Mouse (Mus musculus) mature B cell (primary cell): ENCODE measurements around the gene Xrcc3.

Experiments used
- in situ Hi-C: fragments of 300-500 bp; cut with MboI; formaldehyde crosslinking; loops from 2 replicates; pipeline ENCODE4 v1.14.3; 2019

Gene Xrcc3

DNA sequence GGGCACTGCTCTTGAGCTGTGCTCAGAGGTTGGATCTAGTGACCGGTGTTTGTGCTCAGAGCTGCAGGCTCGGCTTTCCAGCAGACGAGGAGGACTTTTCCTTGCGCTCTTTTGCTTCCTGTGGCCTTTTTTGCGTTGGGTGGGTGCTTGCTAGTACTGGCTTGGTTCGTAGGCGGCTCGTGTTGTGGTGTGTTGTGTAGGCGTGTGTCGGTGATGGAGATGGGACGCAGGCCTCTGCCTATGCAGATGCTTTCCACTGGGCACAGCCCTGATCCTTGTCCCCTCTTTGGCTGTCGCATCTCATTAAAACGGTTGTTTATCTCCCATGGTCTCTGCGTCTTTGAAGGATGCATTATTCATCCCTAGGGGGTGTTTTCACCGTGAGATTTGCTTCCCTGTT, 38.8 kb downstream of the Xrcc3 start:
- in situ Hi-C loops, result no loop called here

DNA sequence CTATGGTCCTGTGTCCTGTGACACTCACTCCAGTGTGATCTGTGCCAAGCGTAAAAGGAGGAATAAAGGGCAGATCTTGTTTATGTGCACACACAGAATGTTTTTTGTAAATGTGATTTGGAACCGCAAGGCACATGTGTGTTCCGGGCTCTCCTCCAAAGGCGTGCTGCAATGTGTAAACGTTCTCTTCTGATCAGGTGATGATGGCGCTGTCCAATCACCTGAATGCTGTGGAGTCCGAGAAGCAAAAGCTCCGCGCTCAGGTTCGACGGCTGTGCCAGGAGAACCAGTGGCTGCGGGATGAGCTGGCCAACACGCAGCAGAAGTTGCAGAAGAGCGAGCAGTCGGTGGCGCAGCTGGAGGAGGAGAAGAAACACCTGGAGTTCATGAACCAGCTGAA, 39.5 kb downstream of the Xrcc3 start:
- in situ Hi-C loops, result no loop called here

- in situ Hi-C loops, result no loop called here
Measured at GRCm38 (mm10) chr12:111770651-111771050, 43.0 kb downstream of the Xrcc3 start.

DNA sequence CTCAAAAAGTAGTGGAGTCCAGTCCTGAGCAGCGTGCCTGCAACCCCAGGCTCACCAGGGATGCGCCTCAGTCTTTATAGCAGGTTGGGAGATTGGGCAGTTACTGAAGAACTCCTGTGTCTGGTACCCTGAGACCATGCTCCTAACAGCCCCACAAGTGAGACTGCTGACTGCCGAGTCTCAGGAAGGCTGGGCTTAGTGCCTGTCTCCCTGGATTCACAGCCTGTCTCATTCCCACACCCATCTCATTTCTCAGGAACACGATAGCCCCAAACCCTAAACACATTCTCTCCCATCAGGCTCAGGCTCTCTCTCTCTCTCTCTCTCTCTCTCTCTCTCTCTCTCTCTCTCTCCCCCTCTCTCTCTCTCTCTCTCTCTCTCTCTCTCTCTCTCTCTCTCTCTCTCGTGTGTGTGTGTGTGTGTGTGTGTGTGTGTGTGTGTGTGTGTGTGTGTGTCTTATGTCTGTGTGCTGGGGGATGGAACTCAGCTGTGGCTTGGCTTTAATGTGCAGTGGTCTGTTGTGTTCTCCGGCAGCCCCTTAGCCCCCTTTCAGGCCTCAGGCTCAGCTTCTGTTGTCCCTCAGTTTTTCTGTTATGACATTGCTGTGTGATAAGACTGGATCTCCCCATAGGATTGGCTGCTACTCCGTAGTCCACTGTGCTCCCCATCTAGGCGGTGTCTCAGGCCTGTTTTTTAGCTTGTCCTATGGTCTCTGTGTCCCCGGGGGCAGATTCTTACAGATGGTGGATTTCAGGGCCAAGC, 43.7 kb downstream of the Xrcc3 start:
- in situ Hi-C loops, result no loop called here

DNA sequence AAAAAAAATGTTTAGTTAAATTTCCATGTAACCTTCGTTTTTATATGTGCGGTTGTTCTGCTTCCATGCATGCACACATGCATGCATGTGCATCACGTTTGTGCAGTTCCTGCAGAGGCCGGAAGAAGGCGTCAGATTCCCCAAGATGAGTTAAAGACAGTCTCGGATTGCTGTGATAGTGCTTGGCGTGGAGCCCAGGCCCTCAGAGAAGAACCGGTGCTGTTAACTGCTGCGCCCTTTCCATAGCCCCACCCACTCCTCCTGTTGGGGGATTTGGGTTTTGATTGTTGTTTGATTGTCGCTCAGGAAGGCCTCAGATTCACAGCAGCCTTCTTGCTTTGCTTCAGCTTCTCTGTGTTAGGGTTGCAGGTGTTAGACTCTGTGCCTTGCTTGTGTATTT, 44.4 kb downstream of the Xrcc3 start:
- in situ Hi-C loops, result no loop called here

DNA sequence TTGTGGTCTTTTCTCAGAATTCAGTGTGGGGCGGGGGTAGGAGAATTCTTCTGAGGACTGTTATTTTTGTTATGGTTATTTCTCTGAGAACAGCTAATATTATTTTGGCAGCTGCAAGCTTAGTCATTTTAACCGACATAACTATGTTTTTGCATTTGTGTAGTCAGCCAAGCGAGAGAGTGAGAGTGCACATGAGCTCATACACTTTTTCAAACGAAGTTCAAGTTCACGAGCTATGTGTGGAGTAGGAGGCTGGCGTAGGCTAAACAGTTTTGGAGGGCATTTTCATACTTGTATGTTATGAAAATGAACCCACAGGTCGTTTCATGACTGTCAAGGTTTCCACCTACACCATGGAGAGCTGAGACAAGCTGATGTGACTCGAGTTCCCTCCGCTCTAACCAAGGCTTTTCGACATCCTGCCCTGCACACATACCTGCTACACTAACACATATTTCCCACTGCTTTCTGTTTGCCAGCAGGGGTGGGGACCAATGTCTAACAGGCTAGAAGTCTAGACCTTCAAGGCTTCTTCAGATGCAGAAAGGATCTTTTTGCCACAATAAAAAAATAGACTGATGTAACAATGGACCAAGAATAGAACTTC, 45.2 kb downstream of the Xrcc3 start:
- in situ Hi-C loops, result no loop called here

DNA sequence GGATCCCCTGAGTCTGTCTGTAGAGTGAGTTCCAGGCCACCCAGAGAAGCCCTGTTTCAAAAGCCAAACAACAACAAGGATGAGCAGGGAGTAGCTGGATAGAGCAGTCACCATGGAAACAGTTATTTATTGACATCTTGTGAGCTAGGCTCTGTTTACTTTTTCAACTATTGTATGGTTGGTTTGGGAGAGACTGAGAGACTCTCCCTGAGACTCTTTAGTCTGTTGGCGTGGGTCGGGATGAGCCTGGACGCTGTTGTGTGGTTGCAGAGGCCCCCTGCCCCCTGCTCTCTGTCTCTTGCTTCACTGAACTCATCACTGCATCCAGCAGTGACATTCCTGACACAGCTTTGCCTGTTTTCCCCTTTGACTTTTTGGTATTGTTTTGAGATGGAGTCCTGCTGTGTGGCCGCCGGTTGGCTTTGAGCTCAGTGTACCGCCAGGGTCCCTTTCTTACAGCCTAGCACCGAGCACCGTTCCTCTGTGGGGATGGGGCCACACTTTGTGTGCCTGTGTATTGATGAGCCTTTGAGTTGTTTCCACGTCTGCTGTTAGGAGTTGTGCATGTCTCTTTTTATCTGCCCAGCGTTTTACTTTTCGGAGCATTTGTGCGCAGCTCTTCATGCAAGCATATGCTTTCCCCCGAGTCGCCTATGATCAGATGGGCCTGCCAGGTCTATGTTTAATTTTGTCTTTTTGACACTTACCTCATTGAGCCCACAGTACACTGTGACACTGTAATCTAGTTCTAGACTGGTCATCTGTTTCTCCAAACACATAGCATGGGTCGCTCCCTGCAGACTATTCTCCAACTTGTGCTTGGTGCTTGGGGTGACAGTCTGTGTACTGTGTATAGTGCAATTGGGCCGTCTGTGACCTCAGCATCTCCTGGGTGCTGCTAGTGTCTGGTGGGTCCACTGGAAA, 47.1 kb downstream of the Xrcc3 start:
- in situ Hi-C loops, result no loop called here

- in situ Hi-C loops, result no loop called here
Measured at GRCm38 (mm10) chr12:111762620-111763280, 50.9 kb downstream of the Xrcc3 start.

GRCm38 (mm10) chr12:111760306-111760908, 53.3 kb downstream of the Xrcc3 start:
- in situ Hi-C loops, result no loop called here

DNA sequence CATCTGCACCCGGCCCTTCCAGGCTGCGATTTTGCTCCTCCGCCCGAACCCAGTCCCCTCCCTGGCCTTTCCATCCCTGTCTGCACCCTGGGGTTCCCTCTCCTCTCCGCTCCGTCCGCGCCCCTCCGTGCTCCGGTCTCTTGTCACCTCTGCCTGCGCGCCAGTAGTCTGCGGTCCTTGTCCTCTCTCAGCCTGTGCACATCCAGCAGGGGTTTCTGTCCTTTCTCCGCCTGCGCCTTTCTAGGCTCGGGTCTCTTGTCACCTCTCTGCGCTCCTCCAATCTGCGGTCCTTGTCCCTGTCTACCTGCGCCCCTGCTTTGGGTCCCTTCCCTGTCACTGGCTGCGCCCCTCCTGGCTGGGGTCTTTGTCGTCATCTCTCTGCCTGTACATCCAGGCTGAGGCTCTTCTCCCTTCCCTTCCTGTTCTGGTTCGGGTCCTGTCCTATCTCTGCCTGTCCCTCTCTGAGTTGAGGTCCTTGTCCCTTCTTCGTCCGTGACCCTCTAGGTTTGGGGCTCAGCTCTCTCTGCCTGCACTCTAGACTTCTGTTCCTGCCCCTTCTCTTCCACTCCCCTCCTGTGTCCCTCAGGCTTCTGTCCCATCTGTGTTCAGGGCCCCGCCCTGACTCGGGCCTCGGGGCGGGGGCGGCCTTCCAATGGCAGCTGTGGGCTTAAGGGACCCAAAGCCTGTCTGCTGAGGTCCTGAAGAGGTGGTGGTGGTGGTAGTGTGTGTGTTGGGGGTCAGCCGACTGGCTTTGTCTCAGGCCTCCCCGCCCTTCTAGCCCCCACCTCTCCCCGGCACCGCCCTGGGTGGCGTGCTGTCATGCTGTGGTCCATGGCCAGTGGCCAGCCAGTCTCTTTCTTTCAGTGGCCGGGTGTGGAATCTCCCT, 54.3 kb downstream of the Xrcc3 start:
- in situ Hi-C loops, result no loop called here

DNA sequence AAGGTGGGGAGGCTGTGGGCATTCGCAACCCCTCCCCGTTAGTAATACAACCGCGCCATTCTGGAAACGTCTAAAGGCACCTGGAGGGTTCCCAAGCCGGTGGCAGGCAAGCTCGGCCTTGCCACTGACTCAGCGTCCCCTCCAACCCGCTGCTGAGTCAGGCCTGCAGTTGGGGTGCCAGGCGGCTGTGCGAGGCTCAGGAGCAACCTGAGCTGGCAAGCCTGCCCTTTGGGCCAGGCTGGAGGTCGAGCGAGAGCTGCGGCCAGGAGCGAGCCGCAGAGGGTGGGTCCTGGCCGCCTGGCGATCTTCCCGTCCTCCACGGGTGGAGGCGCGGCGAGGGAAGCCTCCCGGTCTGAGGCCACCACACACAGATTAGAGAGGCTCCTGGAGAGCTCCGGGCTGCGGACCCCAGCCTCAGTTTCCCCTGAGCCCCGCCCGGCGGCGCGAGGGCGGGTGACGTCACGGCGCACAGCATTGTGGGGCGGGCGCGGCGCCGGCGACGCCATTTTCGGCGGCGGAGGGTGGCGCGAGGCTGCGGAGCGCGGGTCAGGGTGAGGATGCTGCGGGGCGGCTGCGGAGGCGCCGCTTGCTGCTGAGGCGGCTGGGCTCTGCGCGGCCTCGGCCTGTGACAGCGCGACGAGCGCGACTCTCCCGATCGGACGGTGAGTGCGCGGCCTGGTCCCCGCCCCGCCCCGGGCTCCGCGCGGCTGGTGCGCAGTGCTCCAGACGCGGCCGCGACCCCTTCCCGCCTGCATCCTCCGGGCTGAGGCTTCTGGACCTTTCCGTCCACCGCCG, 55.1 kb downstream of the Xrcc3 start, which contains the start of gene Klc1:
TSS of gene Klc1 (plus strand) at position 469 of the 795 bp plus-strand sequence.
- in situ Hi-C loops, result no loop called here

DNA sequence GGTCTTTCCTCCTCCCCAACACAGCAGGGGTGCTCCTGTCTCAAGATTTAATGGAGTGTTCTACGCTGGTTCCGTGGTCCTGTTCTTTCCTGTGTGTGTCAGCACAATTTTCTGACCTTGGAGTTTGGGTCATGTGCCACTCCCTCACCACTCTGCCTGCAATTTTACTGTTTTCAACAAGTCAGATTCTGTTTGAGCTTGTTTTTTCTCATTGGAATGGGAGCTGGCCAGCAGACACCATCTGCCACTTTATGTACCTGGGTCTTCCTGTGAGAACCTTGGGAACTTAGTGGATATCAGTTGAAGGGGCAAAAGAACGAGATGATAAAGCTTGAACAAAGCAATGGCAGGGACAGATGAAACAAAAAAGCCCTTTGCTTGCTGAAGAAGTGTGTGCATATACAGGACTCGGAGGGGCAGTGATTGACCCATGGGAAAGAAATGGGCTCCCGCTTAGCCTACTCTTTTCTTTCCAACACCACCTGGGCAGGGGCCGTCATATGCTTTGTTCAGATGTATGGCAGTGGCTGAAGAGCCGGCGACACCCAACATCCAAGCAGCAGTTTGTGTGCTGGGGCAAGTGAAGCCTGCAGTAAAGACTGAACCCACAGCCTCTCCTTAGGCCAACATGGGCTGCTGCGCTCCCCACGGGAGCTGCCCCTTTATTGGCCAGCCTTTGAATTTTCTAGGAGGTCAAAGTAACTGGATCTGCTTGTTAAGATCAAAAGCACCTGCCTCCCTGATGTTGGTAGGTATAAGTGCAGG, 55.9 kb downstream of the Xrcc3 start:
- in situ Hi-C loops, result no loop called here

GRCm38 (mm10) chr12:111756698-111757082, 57.0 kb downstream of the Xrcc3 start:
- in situ Hi-C loops, result no loop called here

GRCm38 (mm10) chr12:111756082-111756697, 57.5 kb downstream of the Xrcc3 start:
- in situ Hi-C loops, result no loop called here

- in situ Hi-C loops, result no loop called here
Measured at GRCm38 (mm10) chr12:111755231-111755630, 58.4 kb downstream of the Xrcc3 start.

DNA sequence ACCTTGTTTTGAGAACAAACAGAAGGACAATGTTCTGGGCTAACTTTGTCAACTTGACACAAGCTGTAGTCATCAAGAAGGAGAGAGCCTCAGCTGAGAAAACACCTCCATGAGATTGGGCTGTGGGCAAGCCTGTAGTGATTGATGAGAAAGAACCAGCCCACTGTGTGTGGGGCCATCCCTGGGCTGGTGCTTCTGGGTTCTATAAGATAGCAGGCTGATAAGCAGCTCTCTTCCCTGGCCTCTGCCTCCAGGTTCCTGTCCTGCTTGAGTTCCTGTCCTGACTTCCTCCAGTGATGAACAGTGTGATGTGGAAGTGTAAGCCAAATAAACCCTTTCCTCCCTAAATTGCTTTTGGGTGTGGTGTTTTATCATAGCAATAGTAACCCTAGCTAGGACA, 59.0 kb downstream of the Xrcc3 start:
- in situ Hi-C loops, result no loop called here

DNA sequence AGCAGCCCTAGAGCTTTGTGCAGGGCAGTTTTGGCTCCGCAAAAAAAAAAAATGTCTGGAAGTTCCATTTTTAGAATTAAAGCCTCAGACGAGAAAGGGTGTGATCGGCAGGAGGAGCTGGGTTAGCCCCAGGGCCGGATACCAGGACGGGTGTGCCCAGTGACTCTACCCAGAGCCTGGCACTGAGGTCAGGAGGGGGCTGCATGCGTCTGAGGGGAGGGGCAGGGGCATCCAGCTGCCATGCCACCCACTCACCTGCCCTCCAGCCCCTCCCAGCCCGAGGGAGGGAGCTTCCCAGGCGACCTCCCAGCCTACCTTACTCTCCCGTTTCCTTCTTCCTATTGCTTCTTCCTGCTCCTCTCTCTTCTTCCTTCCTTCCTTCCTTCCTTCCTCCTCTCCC, 60.3 kb downstream of the Xrcc3 start:
- in situ Hi-C loops, result no loop called here
